Mouse (Mus musculus): ENCODE measurements around the gene Vpreb2. TPM values are rescaled to one million over a fixed set of nuclear protein-coding genes. Genes with fewer than 3 reads are reported as not detected.
"Not testable (repeated sequence)": the region's sequence is repeated elsewhere in the genome, so short reads cannot be mapped to it uniquely, and the experiment has no call there.

Gene Vpreb2
- polyA plus RNA-seq, 1 experiment from 2014 or later = not detected

DNA sequence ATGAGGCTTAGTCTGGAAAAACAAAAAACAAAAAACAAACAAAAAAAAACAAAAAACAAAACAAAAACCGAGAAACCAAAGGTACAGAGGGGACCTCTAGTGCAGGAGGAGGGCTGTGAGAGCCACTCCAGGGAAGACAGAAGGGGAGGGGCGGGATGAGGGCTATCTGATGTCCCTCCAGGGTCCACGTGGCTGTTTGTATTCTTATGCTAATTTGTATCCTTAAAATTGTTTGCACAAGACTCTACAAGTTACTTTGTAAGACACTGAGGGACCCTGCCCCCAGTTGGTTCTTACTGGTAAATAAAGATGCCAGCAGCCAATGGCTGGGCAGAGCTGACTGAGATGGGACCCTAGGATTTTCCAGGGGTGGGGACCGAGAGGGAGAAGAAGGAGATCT lies 26.9 kb downstream of the Vpreb2 start:
- Histone ChIP-seq H3K9me3 (no peaks in the 10 kb centered on the region), H3K4me3 (no peak overlapping the region), H3K4me1 (no peaks in the 10 kb centered on the region), H3K27me3 (ENCODE audit: poor library complexity, severe bottlenecking) (no peaks in the 10 kb centered on the region), H3K27ac (no peak overlapping the region), H3K36me3 (replicated peaks) (no peaks in the 10 kb centered on the region)
- 45% methylated on average over 4 of the region's 4 CpGs for WGBS
- no peak for DNase-seq (ENCODE audit: extremely low spot score, low spot score)

GRCm38 (mm10) chr16:18011101-18011500 lies 30.9 kb downstream of the Vpreb2 start:
- no peak overlapping the region for H3K4me3 ChIP-seq
- WGBS = 74% methylated on average over 6 of the region's 6 CpGs
- no peaks in the 10 kb centered on the region for H3K36me3 ChIP-seq (replicated peaks)
- peaks cover 6% of the 10 kb centered on the region; the same call in 1 of the 2 replicates for H3K9me3 ChIP-seq
- DNase-seq (ENCODE audit: extremely low spot score, low spot score) = no peak
- no peaks in the 10 kb centered on the region for H3K27me3 ChIP-seq (ENCODE audit: poor library complexity, severe bottlenecking)
- no peaks in the 10 kb centered on the region for H3K4me1 ChIP-seq
- H3K27ac ChIP-seq = no peak overlapping the region

GRCm38 (mm10) chr16:18016482-18016881 lies 36.3 kb downstream of the Vpreb2 start:
- H3K27me3 ChIP-seq (ENCODE audit: poor library complexity, severe bottlenecking); H3K4me3 ChIP-seq; H3K36me3 ChIP-seq (replicated peaks); H3K9me3 ChIP-seq; DNase-seq (ENCODE audit: extremely low spot score, low spot score); H3K27ac ChIP-seq; H3K4me1 ChIP-seq: not testable (repeated sequence)
- 67% methylated on average over 4 of the region's 4 CpGs for WGBS

- WGBS = 86% methylated on average over 8 of the region's 8 CpGs
- Histone ChIP-seq H3K36me3 (replicated peaks) (no peaks in the 10 kb centered on the region), H3K9me3 (no peaks in the 10 kb centered on the region), H3K27ac (no peak overlapping the region), H3K4me3 (no peak overlapping the region), H3K27me3 (ENCODE audit: poor library complexity, severe bottlenecking) (no peaks in the 10 kb centered on the region), H3K4me1 (no peaks in the 10 kb centered on the region)
- DNase-seq (ENCODE audit: extremely low spot score, low spot score) = no peak
These were observed 42.7 kb downstream of the Vpreb2 start for GRCm38 (mm10) chr16:18022780-18023557.

- no peak for DNase-seq (ENCODE audit: extremely low spot score, low spot score)
- Histone ChIP-seq H3K36me3 (replicated peaks) (no peaks in the 10 kb centered on the region), H3K27me3 (ENCODE audit: poor library complexity, severe bottlenecking) (no peaks in the 10 kb centered on the region), H3K4me1 (no peaks in the 10 kb centered on the region), H3K9me3 (no peaks in the 10 kb centered on the region), H3K27ac (no peak overlapping the region), H3K4me3 (no peak overlapping the region)
- 58% methylated on average over 2 of the region's 2 CpGs for WGBS
These were observed 47.1 kb downstream of the Vpreb2 start for GRCm38 (mm10) chr16:18027371-18027770.

Other genes starting within 250 kb of the Vpreb2 start
- gene Med15, start 247.5 kb upstream of the Vpreb2 start, polyA plus RNA-seq (2016; fragmentation: Nextera tagmentation; extraction: Ambion mirVana) = 47.4 and 47.5 TPM in 2 replicates
- gene Klhl22, start 220.8 kb upstream of the Vpreb2 start, polyA plus RNA-seq (2016; fragmentation: Nextera tagmentation; extraction: Ambion mirVana) = 55.4 and 59.1 TPM in 2 replicates
- 4.0 and 4.1 TPM in 2 replicates for gene Scarf2, start 183.1 kb upstream of the Vpreb2 start, polyA plus RNA-seq (2016; fragmentation: Nextera tagmentation; extraction: Ambion mirVana)
- not detected in 2 replicates for gene B830017H08Rik, start 147.3 kb upstream of the Vpreb2 start, polyA plus RNA-seq (2016; fragmentation: Nextera tagmentation; extraction: Ambion mirVana)
- 2.7 and 3.6 TPM in 2 replicates for gene Car15, start 142.1 kb upstream of the Vpreb2 start, polyA plus RNA-seq (2016; fragmentation: Nextera tagmentation; extraction: Ambion mirVana)
- gene Gm20518, start 88.8 kb upstream of the Vpreb2 start, polyA plus RNA-seq (2016; fragmentation: Nextera tagmentation; extraction: Ambion mirVana) = 0.23 and 0.29 TPM in 2 replicates
- not detected in 2 replicates for gene Tssk1, start 86.2 kb upstream of the Vpreb2 start, polyA plus RNA-seq (2016; fragmentation: Nextera tagmentation; extraction: Ambion mirVana)
- gene Dgcr2, start 81.9 kb upstream of the Vpreb2 start, polyA plus RNA-seq (2016; fragmentation: Nextera tagmentation; extraction: Ambion mirVana) = 104 and 106 TPM in 2 replicates
- gene Tssk2, start 81.8 kb upstream of the Vpreb2 start, polyA plus RNA-seq (2016; fragmentation: Nextera tagmentation; extraction: Ambion mirVana) = 0.36 TPM in 1 of 2 replicates, not detected in the other
- 55.2 and 56.2 TPM in 2 replicates for gene Ess2, start 69.1 kb upstream of the Vpreb2 start, polyA plus RNA-seq (2016; fragmentation: Nextera tagmentation; extraction: Ambion mirVana)
- gene Gsc2, start 65.4 kb upstream of the Vpreb2 start, polyA plus RNA-seq (2016; fragmentation: Nextera tagmentation; extraction: Ambion mirVana) = 0.43 TPM in 1 of 2 replicates, not detected in the other
- gene Slc25a1, start 52.2 kb upstream of the Vpreb2 start, polyA plus RNA-seq (2016; fragmentation: Nextera tagmentation; extraction: Ambion mirVana) = 97.4 and 99.1 TPM in 2 replicates
- gene Dgcr6, start 72.4 kb downstream of the Vpreb2 start, polyA plus RNA-seq (2016; fragmentation: Nextera tagmentation; extraction: Ambion mirVana) = 159 and 175 TPM in 2 replicates
- 17.0 and 19.6 TPM in 2 replicates for gene Prodh, start 109.8 kb downstream of the Vpreb2 start, polyA plus RNA-seq (2016; fragmentation: Nextera tagmentation; extraction: Ambion mirVana)
- gene Rtn4r, start 147.2 kb downstream of the Vpreb2 start, polyA plus RNA-seq (2016; fragmentation: Nextera tagmentation; extraction: Ambion mirVana) = 0.87 and 1.2 TPM in 2 replicates
- gene Ccdc188, start 237.5 kb downstream of the Vpreb2 start, polyA plus RNA-seq (2016; fragmentation: Nextera tagmentation; extraction: Ambion mirVana) = not detected in 2 replicates

Measured in forebrain, embryonic 10.5 days (tissue).